Mouse (Mus musculus): ENCODE measurements around the gene Unc5a.

DNA sequence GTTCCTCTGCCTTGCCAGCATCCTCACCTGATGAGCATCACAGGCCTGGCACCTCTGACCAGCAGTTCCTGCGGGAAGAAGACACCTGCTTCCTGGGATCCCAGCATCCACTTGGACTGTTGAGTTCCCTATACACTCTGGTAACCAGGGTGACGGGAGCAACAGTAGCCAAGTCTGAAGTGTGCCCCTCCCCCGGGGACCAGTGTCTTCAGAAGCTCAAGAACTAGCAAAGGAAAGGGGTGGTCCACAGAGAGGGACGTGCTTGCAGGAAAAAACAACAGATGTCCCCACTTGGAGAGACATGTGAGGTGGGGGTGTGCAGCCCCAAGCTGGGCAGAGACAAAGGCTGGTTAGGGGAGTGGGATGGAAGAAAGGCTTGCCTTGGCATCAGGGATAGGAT, 19.1 kb upstream of the Unc5a start:
- TF ChIP-seq CTCF (IDR thresholded peaks at IDR 0.05; ENCODE audit: low read depth, low read length) (no peak), POLR2A (IDR thresholded peaks at IDR 0.05; ENCODE audit: extremely low read depth, insufficient read depth, low read length) (no peak)
